Mouse (Mus musculus): ENCODE results near the gene Calhm5.

Calhm5 gene

GRCm38 (mm10) chr10:34070999-34071492 lies 25.3 kb downstream of the Calhm5 start:
- no peak for DNase-seq (ENCODE audit: low spot score)

- DNase-seq (ENCODE audit: low spot score), result no peak
These were observed 26.7 kb downstream of the Calhm5 start for GRCm38 (mm10) chr10:34069606-34070005.

GRCm38 (mm10) chr10:34066591-34066990 lies 29.7 kb downstream of the Calhm5 start:
- DNase-seq (ENCODE audit: low spot score), result no peak

DNA sequence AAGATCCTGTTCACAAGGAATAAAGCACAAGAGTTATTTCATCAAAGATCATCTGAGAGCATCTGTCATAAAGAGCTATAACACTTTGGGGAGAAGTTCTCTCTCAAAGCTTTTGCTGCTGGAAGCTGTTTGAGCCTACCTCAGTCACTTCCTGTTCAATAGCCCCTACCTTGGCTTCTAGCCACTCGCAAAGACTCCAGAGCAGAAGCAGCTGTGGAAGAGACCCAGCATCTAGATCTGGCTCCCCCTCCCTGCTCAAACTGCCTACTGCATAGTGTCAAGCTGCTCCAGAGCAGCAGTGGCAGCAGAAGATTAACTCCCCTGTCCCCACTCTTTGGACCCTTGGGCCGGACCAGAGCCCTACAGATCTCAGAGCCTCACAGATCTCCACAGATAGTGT lies 42.3 kb downstream of the Calhm5 start:
- no peak for DNase-seq (ENCODE audit: low spot score)

- no peak for DNase-seq (ENCODE audit: low spot score)
These were observed 52.1 kb downstream of the Calhm5 start, which contains the start of gene Calhm4 for GRCm38 (mm10) chr10:34044210-34044609. Calhm4 (minus strand) TSS chr10:34044310.
